Mouse (Mus musculus) left cerebral cortex, adult 18-20 months (tissue): ENCODE data around the gene Cpm. TPM values are rescaled to one million over a fixed set of nuclear protein-coding genes. Genes with fewer than 3 reads are reported as not detected.

Source experiments
- DNase-seq, 2 experiments: peaks; one replicate each; pipeline ENCODE4 v3.0.0; 2021 to 2022; ENCODE audit warnings: low spot score in 2 of 2, mixed read lengths in 1 of 2
- total RNA-seq, 2 experiments: library from RNA; stranded (reverse); gene quantifications; 2 replicates each; pipeline ENCODE4 v1.2.3; 2021

Cpm gene
- total RNA-seq, 2 experiments from 2014 or later = 4.2 TPM

GRCm38 (mm10) chr10:117671930-117672666 is 42.8 kb downstream of the Cpm start:
- DNase-seq = no peak

GRCm38 (mm10) chr10:117672693-117673092 is 43.4 kb downstream of the Cpm start:
- peak; percentile 16 to 49 for DNase-seq

GRCm38 (mm10) chr10:117673913-117674312 is 44.6 kb downstream of the Cpm start:
- DNase-seq = no peak

- no peak for DNase-seq
These were observed 45.2 kb downstream of the Cpm start for GRCm38 (mm10) chr10:117674359-117675019.

GRCm38 (mm10) chr10:117675096-117676035 is 46.1 kb downstream of the Cpm start:
- DNase-seq = peak; percentile 70 to 74

- DNase-seq = peak; percentile 62 to 63
These were observed 46.8 kb downstream of the Cpm start for GRCm38 (mm10) chr10:117676036-117676643.

GRCm38 (mm10) chr10:117676644-117677313 is 47.5 kb downstream of the Cpm start:
- peak; percentile 21 to 38 for DNase-seq

- DNase-seq = no peak
These were observed 48.4 kb downstream of the Cpm start for GRCm38 (mm10) chr10:117677494-117678236.

- no peak for DNase-seq
These were observed 49.1 kb downstream of the Cpm start for GRCm38 (mm10) chr10:117678357-117678756.

GRCm38 (mm10) chr10:117679029-117679686 is 49.9 kb downstream of the Cpm start:
- no peak for DNase-seq

- DNase-seq = no peak
These were observed 50.7 kb downstream of the Cpm start for GRCm38 (mm10) chr10:117679963-117680473.

GRCm38 (mm10) chr10:117680868-117681513 is 51.7 kb downstream of the Cpm start:
- DNase-seq = no peak

- no peak for DNase-seq
These were observed 52.2 kb downstream of the Cpm start for GRCm38 (mm10) chr10:117681543-117681942.

GRCm38 (mm10) chr10:117681999-117682857 is 52.9 kb downstream of the Cpm start:
- DNase-seq = peak; percentile 35

GRCm38 (mm10) chr10:117682858-117683733 is 53.8 kb downstream of the Cpm start:
- DNase-seq = no peak

GRCm38 (mm10) chr10:117683734-117684037 is 54.4 kb downstream of the Cpm start:
- DNase-seq = no peak
